Mouse (Mus musculus): ENCODE measurements around the gene Cd5. TPM values are rescaled to one million over a fixed set of nuclear protein-coding genes. Genes with fewer than 3 reads are reported as not detected.

Cd5 gene
- polyA plus RNA-seq, 1 experiment = 0.16 TPM

DNA sequence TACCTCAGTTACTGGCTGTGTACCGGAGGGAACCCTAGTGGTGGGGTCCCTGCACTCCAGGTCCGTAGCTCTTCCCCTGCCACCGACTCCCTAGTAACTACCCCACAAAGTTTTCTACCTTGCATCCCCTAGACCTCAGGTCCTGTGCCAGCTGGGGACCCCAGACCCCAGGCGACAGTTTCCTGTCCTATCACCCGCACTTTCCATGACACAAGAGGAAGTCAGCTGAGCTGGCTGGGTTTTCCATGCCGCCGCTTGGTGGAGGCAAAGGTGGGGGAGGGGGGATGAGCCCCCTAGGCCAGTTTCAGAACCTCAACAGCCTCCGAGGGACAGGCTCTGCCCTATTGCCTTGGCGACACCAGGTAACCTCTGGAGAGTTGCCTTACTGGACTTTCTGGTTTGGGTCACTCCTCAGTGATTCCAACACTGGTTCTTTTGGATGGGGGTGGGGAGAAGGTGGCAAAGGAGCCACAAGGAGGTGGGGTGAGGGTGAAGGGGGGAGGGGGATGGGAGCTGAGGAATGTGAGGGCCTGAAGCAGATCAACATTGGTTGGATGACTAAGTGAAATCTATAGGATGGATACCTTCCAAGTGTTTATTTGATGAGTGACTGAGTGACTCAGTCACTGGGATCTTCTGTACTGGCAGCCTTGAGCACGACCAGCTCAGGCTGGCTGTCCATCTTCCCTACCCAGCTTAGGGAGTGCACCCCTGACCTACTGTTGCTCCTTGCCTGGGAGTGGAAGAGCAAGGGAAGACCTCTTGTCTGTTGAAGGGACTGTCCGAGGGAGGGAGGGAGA is 2.0 kb upstream of the Cd5 start:
- no peak for TF ChIP-seq POLR2A (IDR thresholded peaks at IDR 0.05; ENCODE audit: borderline replicate concordance, extremely low read depth, insufficient read depth, insufficient read length, poor library complexity, severe bottlenecking)
- TF ChIP-seq CTCF (IDR thresholded peaks at IDR 0.05; ENCODE audit: borderline replicate concordance, extremely low read depth, insufficient read depth, insufficient read length) = no peak

DNA sequence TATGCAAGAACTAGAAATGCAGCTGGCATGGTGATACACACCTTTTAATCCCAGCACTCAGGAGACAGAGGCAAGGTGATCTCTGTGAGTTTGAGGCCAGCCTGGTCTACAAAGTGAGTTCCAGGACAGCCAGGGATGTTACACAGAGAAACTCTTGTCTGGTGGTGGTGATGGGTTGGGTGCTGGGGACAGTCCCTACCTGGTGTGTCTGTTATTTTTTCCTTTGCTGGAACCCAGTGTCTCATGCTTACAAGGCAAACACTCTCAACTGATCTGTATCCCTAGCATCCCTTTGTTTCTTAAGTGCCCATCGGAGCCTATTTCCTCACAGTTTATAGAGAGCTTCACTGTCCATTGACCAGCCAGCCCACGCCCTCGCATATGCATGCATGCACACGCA is 1.1 kb upstream of the Cd5 start:
- DNase-seq (ENCODE audit: low read depth) = no peak
- TF ChIP-seq POLR2A (IDR thresholded peaks at IDR 0.05; ENCODE audit: borderline replicate concordance, extremely low read depth, insufficient read depth, insufficient read length, poor library complexity, severe bottlenecking) (no peak), CTCF (IDR thresholded peaks at IDR 0.05; ENCODE audit: borderline replicate concordance, extremely low read depth, insufficient read depth, insufficient read length) (no peak)

More for the DNA sequence above, 2.0 kb upstream of the Cd5 start:
- no peak for DNase-seq (ENCODE audit: low read depth)

DNA sequence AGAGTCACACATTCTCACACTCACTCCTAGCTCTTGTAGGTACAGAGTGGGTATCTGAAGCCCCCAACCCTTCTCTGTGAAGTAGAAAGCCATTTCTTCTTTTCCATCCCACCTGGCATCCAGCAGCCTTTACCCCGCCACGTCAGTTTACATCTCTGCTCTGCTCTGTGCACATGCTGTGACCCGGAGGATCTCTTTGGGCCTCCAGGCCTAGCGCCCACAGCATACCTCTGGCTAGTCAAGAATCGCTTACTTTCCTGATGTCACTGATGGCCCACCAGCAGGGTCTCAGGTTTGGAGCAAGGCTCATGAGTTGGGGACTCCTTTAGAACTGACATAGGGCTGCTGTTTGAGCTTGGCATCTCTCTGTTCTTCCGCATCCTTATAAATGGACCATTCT is 764 bp downstream of the Cd5 start:
- DNase-seq (ENCODE audit: low read depth) = no peak
- TF ChIP-seq POLR2A (IDR thresholded peaks at IDR 0.05; ENCODE audit: borderline replicate concordance, extremely low read depth, insufficient read depth, insufficient read length, poor library complexity, severe bottlenecking) (no peak), CTCF (IDR thresholded peaks at IDR 0.05; ENCODE audit: borderline replicate concordance, extremely low read depth, insufficient read depth, insufficient read length) (no peak)

DNA sequence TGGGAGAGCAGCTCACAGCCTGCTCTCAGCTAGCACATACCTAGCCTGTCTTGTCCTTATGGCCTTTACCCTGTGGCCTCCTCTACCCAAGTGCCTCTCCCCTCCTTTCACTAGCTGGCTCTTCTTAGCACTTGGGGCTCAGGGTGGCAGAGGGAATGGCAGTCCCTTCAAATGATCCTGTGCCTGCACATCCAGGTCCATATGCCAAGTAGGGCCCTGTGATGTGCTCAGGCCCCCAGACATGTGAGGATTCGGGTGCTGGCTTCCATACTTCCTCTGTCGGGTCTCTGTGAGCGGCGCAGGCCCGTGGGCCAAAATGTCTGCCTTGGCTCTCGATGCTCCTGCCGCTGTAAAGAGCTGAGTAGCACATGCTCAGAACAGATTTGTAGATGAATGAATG is 2.9 kb downstream of the Cd5 start:
- DNase-seq (ENCODE audit: low read depth) = no peak
- no peak for TF ChIP-seq CTCF (IDR thresholded peaks at IDR 0.05; ENCODE audit: borderline replicate concordance, extremely low read depth, insufficient read depth, insufficient read length)
- no peak for TF ChIP-seq POLR2A (IDR thresholded peaks at IDR 0.05; ENCODE audit: borderline replicate concordance, extremely low read depth, insufficient read depth, insufficient read length, poor library complexity, severe bottlenecking)

DNA sequence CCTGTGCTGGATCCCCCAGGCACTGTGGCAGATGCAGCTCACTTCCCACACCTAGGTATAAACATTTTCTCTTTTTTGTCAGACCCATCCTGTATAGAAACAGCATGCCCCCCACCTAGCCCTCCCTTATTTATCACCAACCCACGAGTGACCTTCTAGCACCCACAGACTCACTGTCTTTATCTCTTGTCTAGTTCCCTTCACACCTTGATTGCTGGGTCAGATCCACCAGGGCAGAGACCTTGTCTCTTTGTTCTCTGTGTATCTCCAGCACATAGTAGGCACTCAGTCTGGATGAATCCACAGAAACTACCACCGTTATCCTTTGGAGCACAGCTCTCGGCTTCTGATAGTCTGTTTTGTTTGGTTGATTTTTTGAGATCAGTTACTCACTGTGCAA is 3.7 kb downstream of the Cd5 start:
- DNase-seq (ENCODE audit: low read depth) = no peak
- no peak for TF ChIP-seq POLR2A (IDR thresholded peaks at IDR 0.05; ENCODE audit: borderline replicate concordance, extremely low read depth, insufficient read depth, insufficient read length, poor library complexity, severe bottlenecking)
- TF ChIP-seq CTCF (IDR thresholded peaks at IDR 0.05; ENCODE audit: borderline replicate concordance, extremely low read depth, insufficient read depth, insufficient read length) = no peak

DNA sequence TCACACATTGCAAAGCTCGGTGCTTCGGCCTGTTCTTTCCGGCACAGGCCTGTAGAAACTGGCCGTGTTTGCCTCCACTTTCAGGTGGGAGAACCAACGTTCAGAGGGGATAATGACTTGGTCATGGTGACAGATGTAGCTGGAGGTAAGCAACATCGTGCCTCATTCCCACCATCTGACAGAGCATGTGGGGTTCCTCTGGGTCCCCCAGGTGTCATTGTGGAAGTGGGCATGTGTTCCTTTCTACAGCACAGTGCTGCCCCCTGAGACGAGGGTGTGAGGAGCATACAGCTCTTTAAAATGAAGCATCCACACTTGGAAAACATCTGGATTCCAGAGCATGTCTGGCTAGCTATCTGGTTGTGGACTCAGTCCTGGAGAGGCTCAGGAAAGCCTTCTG is 4.2 kb downstream of the Cd5 start:
- TF ChIP-seq CTCF (IDR thresholded peaks at IDR 0.05; ENCODE audit: borderline replicate concordance, extremely low read depth, insufficient read depth, insufficient read length) = no peak
- DNase-seq (ENCODE audit: low read depth) = no peak

DNA sequence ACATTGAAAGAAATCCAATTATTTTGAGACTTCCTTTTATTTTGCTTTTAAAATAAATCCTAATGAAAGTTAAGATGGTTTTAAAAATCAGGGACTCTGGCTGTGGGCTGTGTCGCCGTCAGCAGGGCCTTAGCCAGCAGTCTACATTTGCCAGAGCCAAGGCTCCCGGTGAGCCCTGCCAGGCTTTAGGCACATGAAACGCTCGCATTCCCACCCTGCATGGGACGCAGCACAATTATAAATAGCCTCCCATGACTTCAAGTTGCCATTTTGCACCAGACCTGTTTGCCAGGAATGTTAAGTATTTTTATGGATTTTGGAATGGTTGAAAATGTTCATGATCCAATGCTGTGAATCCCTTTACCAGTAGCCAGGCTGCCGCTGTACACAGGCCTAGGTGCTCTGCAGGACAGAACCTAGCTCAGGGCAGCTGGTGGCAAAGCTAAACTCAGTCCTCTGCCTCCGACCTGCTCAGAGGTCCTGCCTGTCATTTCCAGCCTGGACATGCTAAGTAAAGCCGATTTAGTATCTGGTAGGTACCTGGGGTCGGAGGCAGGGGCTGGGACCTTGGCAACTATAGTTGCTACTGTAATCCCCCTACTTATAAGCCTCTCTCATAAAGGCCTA is 5.2 kb downstream of the Cd5 start:
- TF ChIP-seq POLR2A (IDR thresholded peaks at IDR 0.05; ENCODE audit: borderline replicate concordance, extremely low read depth, insufficient read depth, insufficient read length, poor library complexity, severe bottlenecking) (no peak), CTCF (IDR thresholded peaks at IDR 0.05; ENCODE audit: borderline replicate concordance, extremely low read depth, insufficient read depth, insufficient read length) (no peak)

DNA sequence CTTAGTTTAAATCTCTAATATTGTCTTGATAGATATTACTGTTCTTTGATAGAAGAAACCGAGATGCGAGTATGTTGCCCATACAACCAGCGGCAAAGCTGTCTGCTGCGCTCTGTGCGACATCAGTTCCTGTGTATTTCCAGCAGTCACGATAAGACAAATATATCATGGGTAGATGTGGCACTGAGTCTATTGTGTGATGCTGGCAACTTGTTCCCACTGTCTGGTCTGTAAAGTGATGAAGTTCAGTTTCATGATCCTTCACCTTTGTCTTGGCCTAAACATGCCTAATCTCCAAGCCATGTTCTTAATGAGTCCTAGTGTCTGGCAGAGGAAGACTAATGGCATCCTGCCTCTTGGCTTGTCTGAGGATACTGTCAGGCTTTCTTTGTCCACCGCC is 6.1 kb downstream of the Cd5 start:
- DNase-seq (ENCODE audit: low read depth) = no peak
- no peak for TF ChIP-seq CTCF (IDR thresholded peaks at IDR 0.05; ENCODE audit: borderline replicate concordance, extremely low read depth, insufficient read depth, insufficient read length)
- TF ChIP-seq POLR2A (IDR thresholded peaks at IDR 0.05; ENCODE audit: borderline replicate concordance, extremely low read depth, insufficient read depth, insufficient read length, poor library complexity, severe bottlenecking) = no peak

More for the DNA sequence above, 5.2 kb downstream of the Cd5 start:
- no peak for DNase-seq (ENCODE audit: low read depth)

DNA sequence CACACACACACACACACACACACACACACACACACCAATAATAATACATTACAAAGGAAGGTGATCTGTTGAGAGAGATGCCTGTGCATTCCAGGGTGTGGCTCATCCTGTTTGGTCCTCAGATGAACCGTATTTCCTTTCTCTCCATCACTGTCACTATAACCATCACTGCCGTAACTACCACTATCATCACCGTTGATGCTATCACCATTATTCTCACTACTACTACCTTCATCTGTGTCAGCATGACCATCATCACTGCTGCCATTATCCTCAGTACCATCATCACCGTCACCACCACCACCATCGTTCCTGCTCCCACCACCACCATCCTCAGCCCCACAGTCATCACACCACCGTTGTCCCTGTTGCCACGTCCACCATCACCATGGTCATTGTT is 6.8 kb downstream of the Cd5 start:
- DNase-seq (ENCODE audit: low read depth) = no peak
- TF ChIP-seq POLR2A (IDR thresholded peaks at IDR 0.05; ENCODE audit: borderline replicate concordance, extremely low read depth, insufficient read depth, insufficient read length, poor library complexity, severe bottlenecking) = no peak
- TF ChIP-seq CTCF (IDR thresholded peaks at IDR 0.05; ENCODE audit: borderline replicate concordance, extremely low read depth, insufficient read depth, insufficient read length) = no peak

DNA sequence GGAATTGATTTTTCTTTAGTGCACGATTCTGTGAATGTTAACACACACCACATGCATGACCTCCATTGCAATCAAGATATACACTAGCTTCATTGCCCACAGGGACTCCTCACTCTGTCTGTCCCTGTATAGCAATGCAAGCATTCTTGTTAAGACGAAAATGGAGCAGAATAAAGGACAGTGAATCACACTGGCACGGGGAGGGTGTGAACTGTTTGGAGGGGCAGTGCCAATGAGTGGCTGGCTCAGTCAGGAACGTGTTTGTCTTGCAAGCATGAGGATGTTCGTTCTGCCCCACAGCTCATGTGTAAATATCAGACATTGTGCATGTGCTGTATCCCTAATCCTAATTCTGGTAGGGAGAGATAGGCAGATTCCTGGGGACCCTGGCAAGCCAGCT is 8.3 kb downstream of the Cd5 start:
- TF ChIP-seq POLR2A (IDR thresholded peaks at IDR 0.05; ENCODE audit: borderline replicate concordance, extremely low read depth, insufficient read depth, insufficient read length, poor library complexity, severe bottlenecking) (no peak), CTCF (IDR thresholded peaks at IDR 0.05; ENCODE audit: borderline replicate concordance, extremely low read depth, insufficient read depth, insufficient read length) (no peak)
- no peak for DNase-seq (ENCODE audit: low read depth)

DNA sequence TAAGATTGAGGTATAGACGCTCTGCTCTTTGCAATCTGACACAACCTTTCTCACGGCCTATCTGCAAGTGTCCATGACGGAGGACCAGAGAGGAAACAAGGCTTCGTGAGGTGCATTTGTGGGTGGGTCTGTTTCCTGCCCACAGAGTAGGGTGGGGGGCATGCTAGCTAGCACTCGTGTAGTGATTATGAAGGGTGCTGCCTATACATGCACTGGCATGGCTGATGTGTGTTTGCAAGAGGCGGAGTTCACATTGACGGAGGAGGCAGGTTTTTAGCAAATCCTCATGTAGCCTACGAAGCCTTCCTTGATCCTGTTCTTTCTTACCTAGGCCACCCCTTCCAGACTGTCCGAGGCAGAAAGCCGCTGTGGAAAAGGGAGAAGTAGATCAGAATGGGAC is 8.9 kb downstream of the Cd5 start:
- no peak for DNase-seq (ENCODE audit: low read depth)
- TF ChIP-seq POLR2A (IDR thresholded peaks at IDR 0.05; ENCODE audit: borderline replicate concordance, extremely low read depth, insufficient read depth, insufficient read length, poor library complexity, severe bottlenecking) (no peak), CTCF (IDR thresholded peaks at IDR 0.05; ENCODE audit: borderline replicate concordance, extremely low read depth, insufficient read depth, insufficient read length) (no peak)
